Mouse (Mus musculus) left cerebral cortex, postnatal 25 days (tissue): ENCODE data around the gene Med11. TPM values are rescaled to one million over a fixed set of nuclear protein-coding genes. Genes with fewer than 3 reads are reported as not detected.

Experiments
- DNase-seq, 2 experiments: peaks; one replicate each; pipeline ENCODE4 v3.0.0; 2022; ENCODE audit warnings: low spot score in 2 of 2, mixed read lengths in 1 of 2
- intact Hi-C: fragments of 180-260 bp; cut with DNase I; formaldehyde crosslinking; loops from one replicate; pipeline ENCODE4 v1.15.1; 2025
- microRNA-seq, 2 experiments: library from miRNA; unstranded; fragments of <30 nt; microRNA quantifications; one replicate each; pipeline ENCODE4 v1.2.0; 2022
- total RNA-seq, 2 experiments: library from RNA; stranded (reverse); gene quantifications; 2 replicates each; pipeline ENCODE4 v1.2.3; 2021

Gene Med11
- total RNA-seq, 2 experiments from 2014 or later, result 12.9 to 15.7 TPM

- intact Hi-C loops, result no loop called here
- peak in 1 of 2 experiments; percentile 55 for DNase-seq
Measured at GRCm38 (mm10) chr11:70489138-70489537, 37.4 kb downstream of the Med11 start.

GRCm38 (mm10) chr11:70489684-70490083 is 38.0 kb downstream of the Med11 start:
- DNase-seq, result peak in 1 of 2 experiments; percentile 29
- intact Hi-C loops, result no loop called here

DNA sequence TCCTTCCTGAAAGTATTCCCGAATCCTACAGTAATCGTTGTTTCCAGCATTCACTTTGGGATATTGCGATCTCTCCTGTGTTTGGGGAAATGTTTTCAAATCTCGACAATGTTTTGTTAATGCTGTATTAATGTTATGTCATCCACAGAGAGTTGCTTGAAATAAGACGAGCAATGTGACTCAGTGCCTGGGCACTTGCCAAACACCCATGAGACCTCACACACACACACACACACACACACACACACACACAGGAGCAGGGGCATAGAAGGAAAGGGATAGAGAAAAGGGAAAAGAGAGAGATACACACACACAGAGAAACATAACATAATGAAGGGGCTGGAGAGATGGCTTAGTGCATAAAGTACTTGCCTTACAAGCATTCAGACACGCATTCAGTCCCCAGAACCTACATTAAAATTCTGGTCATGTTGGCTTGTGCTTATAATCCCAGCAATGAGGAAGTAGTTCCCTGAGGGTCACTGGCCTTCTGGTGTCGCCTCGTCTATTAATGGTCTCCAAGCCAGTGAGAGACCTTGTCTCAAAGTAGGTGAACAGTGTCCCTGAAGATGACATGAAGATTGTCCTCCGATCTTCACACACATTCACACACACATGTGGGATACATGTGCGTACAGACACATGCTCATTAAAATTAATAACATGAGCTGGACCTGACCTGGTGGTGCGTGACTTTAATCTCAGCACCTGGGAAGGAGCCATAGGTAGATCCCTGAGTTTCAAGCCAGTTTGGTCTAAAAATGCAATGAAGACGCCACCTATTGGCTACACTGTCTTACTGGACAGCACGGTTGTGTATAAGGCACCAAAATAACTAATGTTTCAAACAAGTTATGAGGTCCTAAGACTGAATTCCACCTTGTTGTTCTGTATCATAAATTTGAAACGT is 48.1 kb downstream of the Med11 start:
- intact Hi-C loops, result no loop called here
- no peak for DNase-seq

- intact Hi-C loops, result no loop called here
Measured at GRCm38 (mm10) chr11:70500476-70500812, 48.7 kb downstream of the Med11 start.

DNA sequence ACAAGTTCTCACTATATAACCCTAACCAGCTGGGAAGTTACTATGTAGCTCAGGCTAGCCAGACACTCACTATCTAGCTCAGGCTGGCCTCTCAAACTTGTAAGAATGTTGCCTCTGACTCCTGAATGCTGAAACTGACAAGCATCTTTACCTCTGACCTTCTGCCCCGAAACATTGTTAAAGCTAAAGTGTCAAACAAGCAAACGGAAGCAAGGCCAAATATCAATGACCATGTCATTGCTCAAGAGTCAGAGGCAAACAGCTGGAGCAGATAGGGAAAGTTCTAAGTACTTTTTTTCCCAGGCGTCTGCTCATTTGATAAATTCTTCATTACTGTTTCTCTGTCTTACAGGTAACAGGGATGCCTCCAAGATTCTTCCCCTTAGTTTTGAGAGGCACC is 50.3 kb downstream of the Med11 start:
- intact Hi-C loops, result no loop called here
- no peak for DNase-seq

More at GRCm38 (mm10) chr11:70500476-70500812, 48.7 kb downstream of the Med11 start:
- DNase-seq, result no peak

Small RNA genes within 50 kb of the gene (microRNA-seq; reads per million reads assigned to microRNA genes)
- 2.0 to 4.7 reads per million in 2 experiments for gene Mir7115

Other genes with a start within 250 kb of the Med11 start
- 10 to 100 TPM; 23.9 to 27.1 TPM for gene Slc16a11, start 239.2 kb upstream of the Med11 start, total RNA-seq
- gene Slc16a13, start 230.9 kb upstream of the Med11 start, total RNA-seq, result 1 to 10 TPM; 7.0 to 8.3 TPM
- 1 to 10 TPM; 1.7 to 2.2 TPM for gene Bcl6b, start 222.1 kb upstream of the Med11 start, total RNA-seq
- gene 0610010K14Rik, start 214.0 kb upstream of the Med11 start, total RNA-seq, result 10 to 100 TPM; 45.9 to 47.1 TPM
- 1 to 10 TPM; 5.2 to 6.0 TPM for gene Gm21988, start 212.1 kb upstream of the Med11 start, total RNA-seq
- gene Rnasek, start 212.1 kb upstream of the Med11 start, total RNA-seq, result 100 to 1,000 TPM; 261 to 273 TPM
- under 1 TPM in 1 of 2 experiments, not detected in 1; 0.23 TPM for gene Alox12, start 196.6 kb upstream of the Med11 start, total RNA-seq
- gene Alox12e, start 129.3 kb upstream of the Med11 start, total RNA-seq, result under 1 TPM; 0.34 to 0.60 TPM
- not detected for gene Alox15, start 99.9 kb upstream of the Med11 start, total RNA-seq
- 10 to 100 TPM; 34.9 to 42.0 TPM for gene Pelp1, start 41.9 kb upstream of the Med11 start, total RNA-seq
- 10 to 100 TPM; 64.6 to 66.7 TPM for gene Arrb2, start 19.3 kb upstream of the Med11 start, total RNA-seq
- gene Zmynd15, start 7.5 kb downstream of the Med11 start, total RNA-seq, result under 1 TPM; 0.41 to 0.94 TPM
- gene Cxcl16, start 8.1 kb downstream of the Med11 start, total RNA-seq, result 1 to 10 TPM in 1 of 2 experiments, under 1 TPM in 1; 0.94 to 1.2 TPM
- not detected for gene Tm4sf5, start 53.3 kb downstream of the Med11 start, total RNA-seq
- not detected for gene Vmo1, start 62.7 kb downstream of the Med11 start, total RNA-seq
- gene Gltpd2, start 67.3 kb downstream of the Med11 start, total RNA-seq, result not detected
- gene Psmb6, start 73.4 kb downstream of the Med11 start, total RNA-seq, result 100 to 1,000 TPM; 172 to 186 TPM
- not detected for gene Gm40193, start 81.0 kb downstream of the Med11 start, total RNA-seq
- gene Pld2, start 88.1 kb downstream of the Med11 start, total RNA-seq, result 10 to 100 TPM; 13.0 to 15.2 TPM
- gene Mink1, start 111.0 kb downstream of the Med11 start, total RNA-seq, result 100 to 1,000 TPM; 412 to 432 TPM
- gene 4930544D05Rik, start 163.9 kb downstream of the Med11 start, total RNA-seq, result not detected
- not detected for gene Chrne, start 167.3 kb downstream of the Med11 start, total RNA-seq
- gene Gp1ba, start 187.2 kb downstream of the Med11 start, total RNA-seq, result not detected
- 10 to 100 TPM; 78.6 to 81.4 TPM for gene Rnf167, start 195.3 kb downstream of the Med11 start, total RNA-seq
- 100 to 1,000 TPM; 110 to 117 TPM for gene Slc25a11, start 195.6 kb downstream of the Med11 start, total RNA-seq
- gene Pfn1, start 202.7 kb downstream of the Med11 start, total RNA-seq, result 100 to 1,000 TPM; 221 to 239 TPM
- gene Eno3, start 205.3 kb downstream of the Med11 start, total RNA-seq, result 1 to 10 TPM; 7.0 to 9.0 TPM
- gene Spag7, start 217.5 kb downstream of the Med11 start, total RNA-seq, result 10 to 100 TPM; 49.3 to 50.7 TPM
- 100 to 1,000 TPM; 226 to 234 TPM for gene Camta2, start 236.2 kb downstream of the Med11 start, total RNA-seq
- 1 to 10 TPM; 1.5 to 2.5 TPM for gene Inca1, start 248.2 kb downstream of the Med11 start, total RNA-seq
- gene Kif1c, start 248.6 kb downstream of the Med11 start, total RNA-seq, result 10 to 100 TPM; 51.3 to 53.2 TPM